Mouse (Mus musculus): Measurements from ENCODE around the gene Stk33. TPM values are rescaled to one million over a fixed set of nuclear protein-coding genes. Genes with fewer than 3 reads are reported as not detected.

Stk33 gene
- polyA plus RNA-seq, 1 experiment, result not detected

GRCm38 (mm10) chr7:109325169-109325568 lies 113.7 kb downstream of the Stk33 start:
- 88% methylated on average over 9 of the region's 9 CpGs for WGBS
- TF ChIP-seq CTCF (IDR thresholded peaks at IDR 0.05; ENCODE audit: insufficient read depth, low read depth, low read length) (no peak), POLR2A (IDR thresholded peaks at IDR 0.05; ENCODE audit: insufficient read depth, low read depth, low read length) (no peak)
- no peak overlapping the region for H3K27ac ChIP-seq (ENCODE audit: insufficient read depth, low read depth, low read length)
- H3K4me1 ChIP-seq (ENCODE audit: control insufficient read depth, insufficient read depth, low read length), result no peaks in the 10 kb centered on the region
- H3K4me3 ChIP-seq (ENCODE audit: insufficient read depth, low read depth, low read length), result no peak overlapping the region

DNA sequence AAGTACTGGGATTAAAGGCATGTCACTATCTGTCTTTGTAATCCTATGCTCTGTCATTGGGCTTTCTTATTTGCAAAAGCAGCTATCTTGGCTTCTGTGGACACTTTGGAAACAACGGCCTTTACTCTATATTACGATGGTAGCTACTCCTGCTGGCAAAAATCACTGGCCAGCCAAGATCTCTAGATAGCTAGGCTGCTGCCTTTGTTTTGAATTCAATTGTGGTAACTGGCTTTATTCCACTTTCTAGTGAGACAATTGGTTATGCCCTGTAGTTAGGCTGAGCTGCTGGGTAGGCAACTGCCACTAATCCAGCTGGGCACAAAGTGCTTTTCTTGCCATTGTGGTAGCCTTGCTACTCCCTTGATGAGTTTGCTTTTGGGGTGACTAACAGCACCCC lies 129.4 kb downstream of the Stk33 start:
- Histone ChIP-seq H3K27ac (ENCODE audit: insufficient read depth, low read depth, low read length) (no peak overlapping the region), H3K4me1 (ENCODE audit: control insufficient read depth, insufficient read depth, low read length) (no peaks in the 10 kb centered on the region), H3K4me3 (ENCODE audit: insufficient read depth, low read depth, low read length) (no peak overlapping the region)
- WGBS, result 86% methylated on average over 2 of the region's 2 CpGs
- TF ChIP-seq POLR2A (IDR thresholded peaks at IDR 0.05; ENCODE audit: insufficient read depth, low read depth, low read length) (no peak), CTCF (IDR thresholded peaks at IDR 0.05; ENCODE audit: insufficient read depth, low read depth, low read length) (no peak)

- TF ChIP-seq CTCF (IDR thresholded peaks at IDR 0.05; ENCODE audit: insufficient read depth, low read depth, low read length) (no peak), POLR2A (IDR thresholded peaks at IDR 0.05; ENCODE audit: insufficient read depth, low read depth, low read length) (no peak)
- 92% methylated on average over 3 of the region's 3 CpGs for WGBS
- H3K4me1 ChIP-seq (ENCODE audit: control insufficient read depth, insufficient read depth, low read length), result no peaks in the 10 kb centered on the region
- no peak overlapping the region for H3K27ac ChIP-seq (ENCODE audit: insufficient read depth, low read depth, low read length)
- no peak overlapping the region for H3K4me3 ChIP-seq (ENCODE audit: insufficient read depth, low read depth, low read length)
These were observed 143.1 kb downstream of the Stk33 start for GRCm38 (mm10) chr7:109295807-109296206.

DNA sequence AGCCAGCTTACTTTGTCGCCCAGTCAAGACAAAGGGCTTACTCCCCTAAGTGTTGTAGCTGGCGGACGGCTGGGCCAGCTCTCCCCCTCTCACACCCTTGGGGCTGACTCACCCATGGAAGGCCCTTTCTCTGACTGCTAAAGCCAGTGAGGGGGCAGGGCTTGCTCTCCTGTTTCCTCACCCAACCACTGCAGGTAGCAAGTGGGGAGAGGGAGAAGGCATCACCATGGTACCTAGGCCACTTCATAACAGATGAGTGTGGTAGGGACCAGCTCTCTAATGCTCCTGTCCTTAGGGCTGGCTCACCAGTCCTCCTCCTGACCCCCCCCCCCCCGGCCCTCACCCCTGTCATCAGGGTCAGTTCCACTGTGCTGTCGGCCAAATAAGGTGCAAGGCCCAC lies 143.5 kb downstream of the Stk33 start:
- Histone ChIP-seq H3K27ac (ENCODE audit: insufficient read depth, low read depth, low read length) (no peak overlapping the region), H3K4me1 (ENCODE audit: control insufficient read depth, insufficient read depth, low read length) (no peaks in the 10 kb centered on the region), H3K4me3 (ENCODE audit: insufficient read depth, low read depth, low read length) (no peak overlapping the region)
- 84% methylated on average over 5 of the region's 5 CpGs for WGBS
- TF ChIP-seq POLR2A (IDR thresholded peaks at IDR 0.05; ENCODE audit: insufficient read depth, low read depth, low read length) (no peak), CTCF (IDR thresholded peaks at IDR 0.05; ENCODE audit: insufficient read depth, low read depth, low read length) (no peak)

GRCm38 (mm10) chr7:109290501-109290900 lies 148.4 kb downstream of the Stk33 start:
- Histone ChIP-seq H3K4me3 (ENCODE audit: insufficient read depth, low read depth, low read length) (no peak overlapping the region), H3K4me1 (ENCODE audit: control insufficient read depth, insufficient read depth, low read length) (no peaks in the 10 kb centered on the region), H3K27ac (ENCODE audit: insufficient read depth, low read depth, low read length) (no peak overlapping the region)
- 48% methylated on average over 2 of the region's 2 CpGs for WGBS
- TF ChIP-seq CTCF (IDR thresholded peaks at IDR 0.05; ENCODE audit: insufficient read depth, low read depth, low read length), result no peak
- no peak for TF ChIP-seq POLR2A (IDR thresholded peaks at IDR 0.05; ENCODE audit: insufficient read depth, low read depth, low read length)

GRCm38 (mm10) chr7:109289106-109289505 lies 149.8 kb downstream of the Stk33 start:
- Histone ChIP-seq H3K4me3 (ENCODE audit: insufficient read depth, low read depth, low read length) (no peak overlapping the region), H3K27ac (ENCODE audit: insufficient read depth, low read depth, low read length) (no peak overlapping the region), H3K4me1 (ENCODE audit: control insufficient read depth, insufficient read depth, low read length) (0 out of 2 replicates have a peak, but pooled peaks cover 4% of the 10 kb centered on the region)
- 83% methylated on average over 6 of the region's 6 CpGs for WGBS
- TF ChIP-seq POLR2A (IDR thresholded peaks at IDR 0.05; ENCODE audit: insufficient read depth, low read depth, low read length), result no peak
- TF ChIP-seq CTCF (IDR thresholded peaks at IDR 0.05; ENCODE audit: insufficient read depth, low read depth, low read length), result no peak

- WGBS, result 91% methylated on average over 4 of the region's 4 CpGs
- 0 out of 2 replicates have a peak, but pooled peaks cover 4% of the 10 kb centered on the region for H3K4me1 ChIP-seq (ENCODE audit: control insufficient read depth, insufficient read depth, low read length)
- no peak overlapping the region for H3K27ac ChIP-seq (ENCODE audit: insufficient read depth, low read depth, low read length)
- TF ChIP-seq CTCF (IDR thresholded peaks at IDR 0.05; ENCODE audit: insufficient read depth, low read depth, low read length) (no peak), POLR2A (IDR thresholded peaks at IDR 0.05; ENCODE audit: insufficient read depth, low read depth, low read length) (no peak)
- no peak overlapping the region for H3K4me3 ChIP-seq (ENCODE audit: insufficient read depth, low read depth, low read length)
These were observed 156.8 kb downstream of the Stk33 start for GRCm38 (mm10) chr7:109282106-109282505.

GRCm38 (mm10) chr7:109276622-109277021 lies 162.3 kb downstream of the Stk33 start:
- no peak overlapping the region for H3K27ac ChIP-seq (ENCODE audit: insufficient read depth, low read depth, low read length)
- TF ChIP-seq CTCF (IDR thresholded peaks at IDR 0.05; ENCODE audit: insufficient read depth, low read depth, low read length) (no peak), POLR2A (IDR thresholded peaks at IDR 0.05; ENCODE audit: insufficient read depth, low read depth, low read length) (no peak)
- peaks cover 8% of the 10 kb centered on the region; the same call in 1 of the 2 replicates for H3K4me1 ChIP-seq (ENCODE audit: control insufficient read depth, insufficient read depth, low read length)
- H3K4me3 ChIP-seq (ENCODE audit: insufficient read depth, low read depth, low read length), result no peak overlapping the region
- WGBS, result 95% methylated on average over 3 of the region's 3 CpGs

- TF ChIP-seq POLR2A (IDR thresholded peaks at IDR 0.05; ENCODE audit: insufficient read depth, low read depth, low read length) (no peak), CTCF (IDR thresholded peaks at IDR 0.05; ENCODE audit: insufficient read depth, low read depth, low read length) (no peak)
- no peak overlapping the region for H3K27ac ChIP-seq (ENCODE audit: insufficient read depth, low read depth, low read length)
- 66% methylated on average over 4 of the region's 4 CpGs for WGBS
- peaks cover 8% of the 10 kb centered on the region; the same call in 1 of the 2 replicates for H3K4me1 ChIP-seq (ENCODE audit: control insufficient read depth, insufficient read depth, low read length)
- no peak overlapping the region for H3K4me3 ChIP-seq (ENCODE audit: insufficient read depth, low read depth, low read length)
These were observed 163.0 kb downstream of the Stk33 start for GRCm38 (mm10) chr7:109275901-109276300.

DNA sequence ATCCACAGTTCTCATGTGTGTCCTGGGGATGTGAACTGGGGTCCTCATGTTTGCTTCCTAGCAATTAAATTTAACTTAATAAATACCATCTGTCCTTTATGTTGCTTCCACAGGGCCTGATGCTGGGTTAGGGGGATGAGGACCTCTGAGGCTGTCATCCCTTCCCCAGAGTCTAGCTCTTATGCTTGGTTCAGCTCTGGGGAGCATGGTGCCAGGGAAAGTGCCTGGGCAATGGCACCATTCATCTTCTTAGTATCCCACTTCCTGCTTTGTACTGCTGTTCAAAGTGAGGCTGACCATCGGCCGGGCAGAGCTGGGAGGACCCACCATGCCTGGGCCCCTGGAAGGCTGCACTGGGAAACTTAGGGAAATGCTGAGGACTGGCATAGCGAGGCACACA lies 163.7 kb downstream of the Stk33 start:
- TF ChIP-seq POLR2A (IDR thresholded peaks at IDR 0.05; ENCODE audit: insufficient read depth, low read depth, low read length) (no peak), CTCF (IDR thresholded peaks at IDR 0.05; ENCODE audit: insufficient read depth, low read depth, low read length) (no peak)
- Histone ChIP-seq H3K4me3 (ENCODE audit: insufficient read depth, low read depth, low read length) (no peak overlapping the region), H3K4me1 (ENCODE audit: control insufficient read depth, insufficient read depth, low read length) (peaks cover 8% of the 10 kb centered on the region; the same call in 1 of the 2 replicates), H3K27ac (ENCODE audit: insufficient read depth, low read depth, low read length) (no peak overlapping the region)
- WGBS, result 49% methylated on average over 3 of the region's 3 CpGs
